Mouse (Mus musculus) kidney, postnatal 14 days (tissue): ENCODE measurements around the gene Rbms1.
A peak's percentile ranks its signal among the peaks of the same experiment; 100 is the strongest.

Experiments used
- DNase-seq: peaks from one replicate; pipeline ENCODE4 v3.0.0; 2022; ENCODE audit warnings: mixed read lengths

Rbms1 gene

DNA sequence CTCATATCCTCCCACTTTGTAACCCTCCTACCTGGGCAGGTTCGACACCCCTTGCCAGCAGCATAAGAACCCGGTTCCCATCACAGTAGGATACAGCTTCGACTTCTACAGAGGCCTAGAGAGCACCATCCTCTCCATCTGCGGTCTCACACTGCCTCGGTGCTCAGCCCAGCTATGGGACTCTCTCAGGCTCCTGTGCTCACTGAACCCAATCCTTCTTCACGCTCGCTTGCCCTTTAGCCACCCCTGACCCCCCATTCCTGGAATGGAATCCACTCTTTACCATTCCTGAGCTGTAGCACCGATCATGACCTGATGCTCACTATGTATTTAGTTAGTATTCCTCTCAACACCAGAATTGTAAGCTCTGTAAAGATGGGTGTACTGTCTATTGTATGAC, 257.6 kb downstream of the Rbms1 start:
- DNase-seq, result peak; percentile 62

DNA sequence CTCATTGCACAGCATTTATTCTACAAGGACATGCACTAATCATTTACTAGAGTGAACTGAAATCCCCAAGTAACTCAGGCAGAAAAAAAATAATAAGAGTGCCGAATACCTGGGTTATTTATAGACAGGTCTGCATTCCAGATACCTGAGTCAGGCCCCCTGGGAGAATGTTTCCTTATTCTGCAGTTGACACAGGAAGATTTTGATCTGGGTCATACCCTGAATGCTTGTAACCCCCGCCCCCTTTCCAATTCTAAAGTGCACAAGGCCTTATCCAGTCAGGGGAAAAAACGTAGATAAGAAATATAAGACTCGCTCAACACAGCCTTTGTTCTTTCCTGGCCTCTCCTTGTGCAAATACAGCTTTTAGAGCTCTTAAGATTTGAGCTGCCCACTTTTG, 259.7 kb downstream of the Rbms1 start:
- DNase-seq, result peak; percentile 85

DNA sequence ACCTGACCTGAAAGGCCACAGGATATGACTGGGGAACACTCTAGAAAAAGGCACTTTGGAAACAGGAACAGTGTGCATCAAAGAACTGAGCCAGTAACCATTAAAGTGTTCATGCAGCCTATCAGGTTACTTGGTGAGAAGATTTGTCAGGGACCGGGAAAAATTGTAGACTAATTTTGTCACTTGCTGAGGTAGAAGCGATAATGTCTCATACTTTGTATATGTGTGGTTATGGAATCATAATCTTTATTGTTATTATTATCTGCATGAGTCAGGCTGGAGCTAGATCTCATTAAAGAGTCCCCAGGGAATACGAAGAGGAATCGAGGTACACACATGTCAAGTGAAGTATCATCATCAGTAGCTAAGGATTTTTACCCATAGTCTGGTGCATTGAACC, 262.0 kb downstream of the Rbms1 start:
- no peak for DNase-seq
